Mouse (Mus musculus) left cerebral cortex, adult 18-20 months (tissue): ENCODE measurements at regions not wholly inside any gene's neighbourhood (a gene's known extent, or its start where the extent isn't known, plus 50 kb on each side); places are given as distances from the start of the nearest gene placed in this dataset.

Source experiments
- DNase-seq, 2 experiments: peaks; one replicate each; pipeline ENCODE4 v3.0.0; 2021 to 2022; ENCODE audit warnings: low spot score in 2 of 2, mixed read lengths in 1 of 2

GRCm38 (mm10) chrX:58812824-58813223, 96.3 kb upstream of the 4930550L24Rik start:
- DNase-seq, result peak in 1 of 2 experiments; percentile 1
